Mouse (Mus musculus): ENCODE measurements around the gene Lypd9.
"Not testable (repeated sequence)": the region's sequence is repeated elsewhere in the genome, so short reads cannot be mapped to it uniquely, and the experiment has no call there.

Gene Lypd9

GRCm38 (mm10) chr11:58452759-58453158 lies at the start of gene Lypd9:
Gene Lypd9, minus strand, starts transcription at chr11:58452923.
- DNase-seq, result no peak

- not testable (repeated sequence) for DNase-seq
These were observed 49.7 kb upstream of the Lypd9 start, which contains the start of gene Olfr331 for GRCm38 (mm10) chr11:58502472-58502871. Gene Olfr331, minus strand, starts transcription at chr11:58502572.

GRCm38 (mm10) chr11:58499290-58499689 lies 46.6 kb upstream of the Lypd9 start:
- no peak for DNase-seq

- no peak for DNase-seq
These were observed 46.0 kb upstream of the Lypd9 start for GRCm38 (mm10) chr11:58498761-58499160.

- no peak for DNase-seq
These were observed 39.7 kb upstream of the Lypd9 start, which contains the start of gene Olfr332 for GRCm38 (mm10) chr11:58492455-58492854. Gene Olfr332, minus strand, starts transcription at chr11:58492555.

GRCm38 (mm10) chr11:58462170-58462569 lies 9.4 kb upstream of the Lypd9 start, which contains the start of gene Olfr30:
Gene Olfr30, minus strand, starts transcription at chr11:58462270.
- no peak for DNase-seq

GRCm38 (mm10) chr11:58453592-58453991 lies 869 bp upstream of the Lypd9 start:
- DNase-seq, result no peak

GRCm38 (mm10) chr11:58437866-58438265 lies 14.9 kb downstream of the Lypd9 start:
- no peak for DNase-seq

GRCm38 (mm10) chr11:58432259-58432658 lies 20.5 kb downstream of the Lypd9 start, which contains the start of gene Gm12253:
Gene Gm12253, plus strand, starts transcription at chr11:58432559.
- DNase-seq, result no peak

- no peak for DNase-seq
These were observed 31.9 kb downstream of the Lypd9 start, which contains the start of gene 1810065E05Rik for GRCm38 (mm10) chr11:58420815-58421214. Gene 1810065E05Rik, plus strand, starts transcription at chr11:58421111.

GRCm38 (mm10) chr11:58418336-58418735 lies 34.4 kb downstream of the Lypd9 start:
- DNase-seq, result no peak

- no peak for DNase-seq
These were observed 44.7 kb downstream of the Lypd9 start for GRCm38 (mm10) chr11:58408066-58408465.

GRCm38 (mm10) chr11:58400655-58401054 lies 52.1 kb downstream of the Lypd9 start:
- DNase-seq, result no peak

- no peak for DNase-seq
These were observed 52.6 kb downstream of the Lypd9 start for GRCm38 (mm10) chr11:58399985-58400645.
